Mouse (Mus musculus) hindbrain, embryonic 13.5 days (tissue): ENCODE data around the gene Gucd1. TPM values are rescaled to one million over a fixed set of nuclear protein-coding genes. Genes with fewer than 3 reads are reported as not detected.

Experiments
- ATAC-seq: fragments of 200-750 bp; cut with Nextera tagmentation; 2 replicates; pipeline ENCODE4 v1.8.0; 2017; ENCODE audit warnings: moderate TSS enrichment; ENCODE audit not compliant: low FRiP score
- H3K27ac ChIP-seq: fragments of 300-500 bp; sonication (generic); 2 replicates; pipeline ENCODE4 v1.5.1; 2015; ENCODE audit warnings: inconsistent platforms, mild to moderate bottlenecking, moderate library complexity
- H3K27me3 ChIP-seq: fragments of 300-500 bp; sonication (generic); 2 replicates; pipeline ENCODE4 v1.6.1; 2015; ENCODE audit warnings: mild to moderate bottlenecking, inconsistent platforms
- H3K36me3 ChIP-seq: fragments of 300-500 bp; sonication (generic); 2 replicates; pipeline ENCODE4 v1.6.1; 2015; ENCODE audit warnings: mild to moderate bottlenecking, inconsistent platforms
- H3K4me1 ChIP-seq: fragments of 300-500 bp; sonication (generic); replicated peaks from 2 replicates; pipeline ENCODE4 v1.6.1; 2015; ENCODE audit warnings: inconsistent platforms
- H3K4me2 ChIP-seq: fragments of 300-500 bp; sonication (generic); 2 replicates; pipeline ENCODE4 v1.6.1; 2015; ENCODE audit warnings: inconsistent platforms, mild to moderate bottlenecking, moderate library complexity
- H3K4me3 ChIP-seq: fragments of 300-500 bp; sonication (generic); 2 replicates; pipeline ENCODE4 v1.5.1; 2015; ENCODE audit warnings: mild to moderate bottlenecking, inconsistent platforms
- H3K9ac ChIP-seq: fragments of 300-500 bp; sonication (generic); 2 replicates; pipeline ENCODE4 v1.6.1; 2015; ENCODE audit warnings: mild to moderate bottlenecking, inconsistent platforms
- H3K9me3 ChIP-seq: fragments of 300-500 bp; sonication (generic); 2 replicates; pipeline ENCODE4 v1.6.1; 2016; ENCODE audit warnings: inconsistent platforms
- WGBS: fragments of 180-500 bp; shearing (Covaris S2); methylation state at CpG from one replicate; pipeline ENCODE4 v1.1.7; 2015; 5-methylcytosine and 5-hydroxymethylcytosine counted together
- polyA plus RNA-seq: library from polyadenylated mRNA; unstranded; fragments of >200 nt; fragmentation: Nextera tagmentation; extraction: Ambion mirVana; gene quantifications from 2 replicates; pipeline ENCODE4 v1.2.1, GENCODE M21; 2015

The Gucd1 gene
- polyA plus RNA-seq, 1 experiment from 2014 or later: 22.9 TPM

GRCm38 (mm10) chr10:75495304-75495703 is 22.5 kb downstream of the Gucd1 start:
- H3K4me2 ChIP-seq: no peak overlapping the region
- no peaks in the 10 kb centered on the region for H3K27me3 ChIP-seq
- 81% methylated on average over 6 of the region's 6 CpGs for WGBS
- H3K27ac ChIP-seq: no peak overlapping the region
- no peaks in the 10 kb centered on the region for H3K9me3 ChIP-seq
- ATAC-seq: no peak
- H3K4me3 ChIP-seq: no peak overlapping the region
- no peak overlapping the region for H3K9ac ChIP-seq
- no peaks in the 10 kb centered on the region for H3K4me1 ChIP-seq
- H3K36me3 ChIP-seq: no peaks in the 10 kb centered on the region

GRCm38 (mm10) chr10:75491936-75492262 is 25.9 kb downstream of the Gucd1 start:
- no peaks in the 10 kb centered on the region for H3K27me3 ChIP-seq
- ATAC-seq: no peak
- 75% methylated on average over 2 of the region's 2 CpGs for WGBS
- no peak overlapping the region for H3K9ac ChIP-seq
- H3K9me3 ChIP-seq: no peaks in the 10 kb centered on the region
- H3K27ac ChIP-seq: no peak overlapping the region
- no peak overlapping the region for H3K4me2 ChIP-seq
- no peaks in the 10 kb centered on the region for H3K4me1 ChIP-seq
- H3K36me3 ChIP-seq: no peaks in the 10 kb centered on the region
- H3K4me3 ChIP-seq: no peak overlapping the region

- Histone ChIP-seq H3K36me3 (no peaks in the 10 kb centered on the region), H3K4me3 (no peak overlapping the region), H3K27ac (no peak overlapping the region), H3K9me3 (no peaks in the 10 kb centered on the region), H3K9ac (no peak overlapping the region), H3K4me2 (no peak overlapping the region), H3K27me3 (no peaks in the 10 kb centered on the region), H3K4me1 (no peaks in the 10 kb centered on the region)
- no peak for ATAC-seq
- 74% methylated on average over 3 of the region's 3 CpGs for WGBS
These were observed 26.4 kb downstream of the Gucd1 start for GRCm38 (mm10) chr10:75491234-75491935.

- H3K4me1 ChIP-seq: no peaks in the 10 kb centered on the region
- H3K9ac ChIP-seq: no peak overlapping the region
- WGBS: 86% methylated on average over 2 of the region's 2 CpGs
- H3K9me3 ChIP-seq: no peaks in the 10 kb centered on the region
- no peak overlapping the region for H3K4me3 ChIP-seq
- no peaks in the 10 kb centered on the region for H3K27me3 ChIP-seq
- no peak overlapping the region for H3K4me2 ChIP-seq
- H3K36me3 ChIP-seq: no peaks in the 10 kb centered on the region
- H3K27ac ChIP-seq: no peak overlapping the region
- ATAC-seq: no peak
These were observed 27.0 kb downstream of the Gucd1 start for GRCm38 (mm10) chr10:75490731-75491130.

GRCm38 (mm10) chr10:75489522-75489921 is 28.2 kb downstream of the Gucd1 start:
- no peaks in the 10 kb centered on the region for H3K4me1 ChIP-seq
- no peak for ATAC-seq
- H3K4me2 ChIP-seq: no peak overlapping the region
- no peaks in the 10 kb centered on the region for H3K9me3 ChIP-seq
- H3K27me3 ChIP-seq: no peaks in the 10 kb centered on the region
- 76% methylated on average over 2 of the region's 2 CpGs for WGBS
- H3K9ac ChIP-seq: no peak overlapping the region
- no peak overlapping the region for H3K4me3 ChIP-seq
- H3K27ac ChIP-seq: no peak overlapping the region
- no peaks in the 10 kb centered on the region for H3K36me3 ChIP-seq

GRCm38 (mm10) chr10:75487131-75487530 is 30.6 kb downstream of the Gucd1 start:
- WGBS: 75% methylated on average over 3 of the region's 3 CpGs
- H3K4me1 ChIP-seq: no peaks in the 10 kb centered on the region
- no peaks in the 10 kb centered on the region for H3K36me3 ChIP-seq
- H3K4me3 ChIP-seq: no peak overlapping the region
- no peak overlapping the region for H3K9ac ChIP-seq
- no peaks in the 10 kb centered on the region for H3K9me3 ChIP-seq
- H3K27ac ChIP-seq: no peak overlapping the region
- H3K4me2 ChIP-seq: no peak overlapping the region
- ATAC-seq: no peak
- no peaks in the 10 kb centered on the region for H3K27me3 ChIP-seq

GRCm38 (mm10) chr10:75486086-75486979 is 31.4 kb downstream of the Gucd1 start:
- Histone ChIP-seq H3K4me2 (no peak overlapping the region), H3K4me1 (no peaks in the 10 kb centered on the region), H3K4me3 (no peak overlapping the region), H3K9me3 (no peaks in the 10 kb centered on the region), H3K9ac (no peak overlapping the region), H3K36me3 (no peaks in the 10 kb centered on the region), H3K27ac (no peak overlapping the region), H3K27me3 (no peaks in the 10 kb centered on the region)
- ATAC-seq: no peak
- 59% methylated on average over 9 of the region's 9 CpGs for WGBS

GRCm38 (mm10) chr10:75484767-75485166 is 33.0 kb downstream of the Gucd1 start:
- 79% methylated on average over 6 of the region's 6 CpGs for WGBS
- Histone ChIP-seq H3K36me3 (no peaks in the 10 kb centered on the region), H3K4me2 (no peak overlapping the region), H3K9ac (no peak overlapping the region; the same call in 1 of the 2 replicates), H3K4me1 (no peaks in the 10 kb centered on the region), H3K27me3 (no peaks in the 10 kb centered on the region), H3K4me3 (no peak overlapping the region), H3K27ac (no peak overlapping the region), H3K9me3 (no peaks in the 10 kb centered on the region)
- ATAC-seq: no peak

- Histone ChIP-seq H3K36me3 (no peaks in the 10 kb centered on the region), H3K9ac (no peak overlapping the region), H3K4me1 (no peaks in the 10 kb centered on the region), H3K27ac (no peak overlapping the region), H3K9me3 (no peaks in the 10 kb centered on the region), H3K4me3 (no peak overlapping the region), H3K27me3 (no peaks in the 10 kb centered on the region), H3K4me2 (no peak overlapping the region)
- 93% methylated on average over 6 of the region's 6 CpGs for WGBS
- ATAC-seq: no peak
These were observed 33.7 kb downstream of the Gucd1 start for GRCm38 (mm10) chr10:75484066-75484465.

- no peaks in the 10 kb centered on the region for H3K4me1 ChIP-seq
- 90% methylated on average over 11 of the region's 11 CpGs for WGBS
- H3K9me3 ChIP-seq: no peaks in the 10 kb centered on the region
- no peak overlapping the region for H3K9ac ChIP-seq
- H3K27ac ChIP-seq: no peak overlapping the region
- no peak for ATAC-seq
- no peaks in the 10 kb centered on the region for H3K27me3 ChIP-seq
- no peak overlapping the region for H3K4me3 ChIP-seq
- H3K4me2 ChIP-seq: no peak overlapping the region
- H3K36me3 ChIP-seq: no peaks in the 10 kb centered on the region
These were observed 34.8 kb downstream of the Gucd1 start for GRCm38 (mm10) chr10:75482919-75483483.

GRCm38 (mm10) chr10:75482271-75482670 is 35.5 kb downstream of the Gucd1 start:
- ATAC-seq: no peak
- no peak overlapping the region for H3K9ac ChIP-seq
- no peaks in the 10 kb centered on the region for H3K27me3 ChIP-seq
- no peaks in the 10 kb centered on the region for H3K9me3 ChIP-seq
- no peaks in the 10 kb centered on the region for H3K4me1 ChIP-seq
- WGBS: 96% methylated on average over 5 of the region's 5 CpGs
- H3K4me3 ChIP-seq: no peak overlapping the region
- no peaks in the 10 kb centered on the region for H3K36me3 ChIP-seq
- H3K4me2 ChIP-seq: no peak overlapping the region
- no peak overlapping the region for H3K27ac ChIP-seq

GRCm38 (mm10) chr10:75481703-75482102 is 36.1 kb downstream of the Gucd1 start:
- 87% methylated on average over 4 of the region's 4 CpGs for WGBS
- H3K4me2 ChIP-seq: no peak overlapping the region
- no peak overlapping the region for H3K4me3 ChIP-seq
- H3K27ac ChIP-seq: no peak overlapping the region
- H3K9ac ChIP-seq: no peak overlapping the region
- no peaks in the 10 kb centered on the region for H3K27me3 ChIP-seq
- no peaks in the 10 kb centered on the region for H3K4me1 ChIP-seq
- no peaks in the 10 kb centered on the region for H3K9me3 ChIP-seq
- H3K36me3 ChIP-seq: no peaks in the 10 kb centered on the region
- ATAC-seq: no peak
